Mouse (Mus musculus) olfactory bulb, adult 2 months (tissue): Measurements from ENCODE around the gene Prkg1.

Experiments
- CTCF ChIP-seq: fragments of 200-500 bp; IDR thresholded peaks from 2 replicates; pipeline ENCODE4 v1.5.1; 2012; ENCODE audit warnings: low read depth, mild to moderate bottlenecking, low read length, moderate library complexity; ENCODE audit not compliant: insufficient read depth
- POLR2A ChIP-seq: fragments of 200-500 bp; IDR thresholded peaks from 2 replicates; pipeline ENCODE4 v1.6.1; 2012; ENCODE audit warnings: mild to moderate bottlenecking, low read depth, low read length, moderate library complexity; ENCODE audit not compliant: insufficient read depth

- TF ChIP-seq POLR2A (no peak), CTCF (no peak)
These were observed 1248.1 kb downstream of the Prkg1 start for GRCm38 (mm10) chr19:30516771-30517170.
